Mouse (Mus musculus): ENCODE results near the gene Large1. TPM values are rescaled to one million over a fixed set of nuclear protein-coding genes. Genes with fewer than 3 reads are reported as not detected.
"Not testable (repeated sequence)": the region's sequence is repeated elsewhere in the genome, so short reads cannot be mapped to it uniquely, and the experiment has no call there.

The Large1 gene
- 10 to 100 TPM; 28.6 to 31.5 TPM for total RNA-seq (2021)
- long read RNA-seq, experiment 1, partial matches to known transcripts, result 2 of 3 reads
- long read RNA-seq, experiment 1, other reads (novel, unspliced or antisense), result 0 of 3 reads
- long read RNA-seq, experiment 2, full-length matches to known transcripts, result 15 of 30 reads
- long read RNA-seq, experiment 2, partial matches to known transcripts, result 9 of 30 reads
- long read RNA-seq, experiment 2, other reads (novel, unspliced or antisense), result 6 of 30 reads

DNA sequence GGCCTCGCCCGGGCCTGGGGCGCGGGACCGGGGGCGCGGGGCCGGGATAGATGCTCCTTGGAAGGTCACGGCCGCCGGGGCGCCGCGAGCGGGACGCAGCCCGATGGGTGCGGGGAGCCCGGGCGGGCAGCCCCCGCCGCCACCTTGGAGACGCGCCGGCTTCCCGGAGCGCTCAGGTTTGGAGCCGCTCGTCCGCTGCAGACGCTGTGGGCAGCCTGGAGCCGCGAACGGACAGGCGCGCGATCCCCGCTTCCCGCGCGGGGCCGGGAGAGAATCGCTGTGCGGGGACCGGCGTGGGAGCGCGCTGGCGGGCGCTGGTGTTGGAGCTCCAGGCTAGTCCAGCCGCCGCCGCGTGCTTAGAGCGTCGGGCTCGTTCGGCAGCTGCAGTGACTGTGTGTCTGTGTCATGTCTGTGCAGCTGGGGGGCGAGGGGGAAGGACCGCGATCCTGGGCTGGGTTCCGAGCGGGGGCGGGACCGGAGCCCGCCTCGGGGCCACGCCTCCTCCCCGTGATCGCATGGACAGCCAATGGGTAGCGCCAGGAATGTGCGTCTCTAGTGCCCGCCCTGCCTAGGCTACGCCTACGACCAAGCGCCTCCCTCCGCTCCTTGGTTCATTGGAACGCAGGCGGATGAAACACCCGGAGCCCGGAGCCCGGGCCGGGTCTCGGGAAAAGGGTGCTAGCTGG is at the start of gene Large1:
Gene Large1 (minus strand): TSS at position 433 of the 686 bp plus-strand sequence.
- peak; percentile 89 to 94 for DNase-seq (ENCODE audit: low spot score in 2 of 2)

DNA sequence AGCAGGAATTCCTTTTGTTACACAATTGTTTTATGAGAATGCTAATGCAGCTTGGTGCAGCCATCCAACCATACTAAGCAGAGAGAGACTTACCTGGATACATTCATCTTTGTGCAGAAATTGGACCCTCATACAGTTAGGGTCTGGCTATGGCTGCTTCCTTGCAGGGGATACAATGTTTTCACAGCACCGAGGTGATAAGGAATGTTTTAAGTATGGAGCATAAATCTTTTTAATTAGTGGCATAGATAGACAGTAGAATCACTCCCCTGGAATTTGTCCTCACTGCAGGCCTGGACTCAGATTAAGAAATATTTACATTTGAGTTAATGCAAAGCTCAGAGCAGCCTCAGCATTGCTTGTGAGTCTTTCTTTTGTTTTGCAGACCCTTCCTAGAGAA is 47.0 kb upstream of the Large1 start:
- DNase-seq (ENCODE audit: low spot score in 2 of 2), result no peak

DNA sequence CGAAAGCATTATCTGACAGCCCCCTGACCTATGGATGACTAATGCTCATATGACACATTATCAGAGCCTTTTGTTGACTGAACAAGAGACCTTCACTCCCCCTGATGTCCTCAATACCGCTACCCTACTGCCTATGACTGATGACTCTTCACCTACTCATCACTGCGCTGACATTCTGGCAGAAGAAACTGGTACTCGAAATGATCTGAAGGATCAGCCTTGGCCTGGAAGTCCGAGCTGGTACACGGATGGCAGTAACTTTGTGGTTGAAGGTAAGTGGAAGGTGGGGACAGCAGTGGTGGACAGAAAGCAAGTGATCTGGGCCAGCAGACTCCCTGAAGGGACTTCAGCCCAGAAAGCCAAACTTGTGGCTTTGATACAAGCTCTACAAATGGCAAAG is 19.7 kb upstream of the Large1 start:
- not testable (repeated sequence) for DNase-seq (ENCODE audit: low spot score in 2 of 2)

DNA sequence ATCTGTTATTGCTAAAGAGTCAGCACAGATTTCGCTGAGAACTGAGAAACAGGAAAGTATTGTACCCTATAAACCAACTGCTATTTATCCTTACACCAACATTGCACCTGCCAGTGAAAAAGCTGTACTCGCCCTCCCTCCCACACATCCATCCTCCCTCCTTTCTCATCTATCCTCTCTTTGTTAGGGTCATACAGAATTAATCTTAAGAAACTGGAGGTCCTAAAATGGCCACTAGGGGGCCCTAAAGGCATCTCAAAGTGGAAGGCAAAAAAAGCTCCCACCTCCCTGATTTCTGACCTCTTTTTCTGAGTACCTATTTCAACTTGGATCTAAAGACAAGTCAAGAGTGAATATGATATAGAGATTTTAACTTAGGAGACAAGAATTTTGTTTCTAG is 2.6 kb upstream of the Large1 start:
- no peak for DNase-seq (ENCODE audit: low spot score in 2 of 2)

DNA sequence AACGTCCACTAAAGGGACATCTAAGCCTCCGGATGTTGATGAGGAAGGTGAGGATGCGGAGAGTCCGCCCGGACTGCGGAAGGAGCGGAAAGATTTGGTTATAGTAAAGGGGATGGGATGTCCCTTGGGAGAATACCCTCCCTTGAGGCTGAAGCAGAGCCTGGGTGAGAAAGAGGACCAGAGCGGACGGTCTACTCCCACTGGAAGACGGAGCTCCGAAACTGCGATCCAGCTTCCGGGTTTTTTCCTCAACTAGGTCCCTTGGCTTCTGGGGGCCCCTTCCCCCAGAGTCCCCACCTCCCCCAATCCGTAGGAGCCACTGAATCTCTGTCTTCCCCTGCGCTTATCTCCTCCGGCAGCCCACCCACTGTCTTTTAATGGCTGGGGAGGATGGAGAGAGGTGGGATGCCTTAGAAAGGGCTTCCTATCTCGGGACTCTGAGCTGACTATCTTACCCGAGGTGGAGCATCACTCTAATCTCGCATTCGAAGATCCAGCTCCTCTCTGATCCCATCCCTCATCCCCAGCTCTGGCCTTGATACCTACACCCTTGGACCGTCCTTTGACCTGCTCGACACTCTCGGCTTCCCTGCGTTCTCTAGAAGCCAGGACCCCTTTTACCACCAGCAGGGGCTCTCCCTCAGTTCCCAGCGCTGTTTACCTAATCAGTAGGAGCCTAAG is 1.0 kb upstream of the Large1 start:
- DNase-seq (ENCODE audit: low spot score in 2 of 2), result peak in 1 of 2 experiments; percentile 12

DNA sequence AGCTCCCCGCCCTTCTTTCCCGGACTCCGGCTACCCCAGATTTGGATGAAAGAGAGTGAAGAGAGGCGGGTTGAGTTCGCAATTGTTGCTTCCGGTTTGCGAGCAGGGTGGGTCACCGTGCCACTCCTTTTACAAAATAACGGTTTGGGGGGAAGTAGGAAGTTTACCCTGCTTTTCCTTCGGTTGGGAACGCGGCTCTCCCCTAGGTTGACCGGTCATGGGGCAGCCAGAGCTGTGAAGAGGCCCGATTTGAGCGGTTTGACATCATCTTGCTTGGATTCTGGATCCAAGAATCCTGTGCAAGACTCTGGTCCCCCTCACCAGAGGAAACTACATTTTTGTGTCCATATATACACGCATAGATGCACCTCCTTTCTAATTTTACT is 447 bp upstream of the Large1 start:
- DNase-seq (ENCODE audit: low spot score in 2 of 2), result no peak

DNA sequence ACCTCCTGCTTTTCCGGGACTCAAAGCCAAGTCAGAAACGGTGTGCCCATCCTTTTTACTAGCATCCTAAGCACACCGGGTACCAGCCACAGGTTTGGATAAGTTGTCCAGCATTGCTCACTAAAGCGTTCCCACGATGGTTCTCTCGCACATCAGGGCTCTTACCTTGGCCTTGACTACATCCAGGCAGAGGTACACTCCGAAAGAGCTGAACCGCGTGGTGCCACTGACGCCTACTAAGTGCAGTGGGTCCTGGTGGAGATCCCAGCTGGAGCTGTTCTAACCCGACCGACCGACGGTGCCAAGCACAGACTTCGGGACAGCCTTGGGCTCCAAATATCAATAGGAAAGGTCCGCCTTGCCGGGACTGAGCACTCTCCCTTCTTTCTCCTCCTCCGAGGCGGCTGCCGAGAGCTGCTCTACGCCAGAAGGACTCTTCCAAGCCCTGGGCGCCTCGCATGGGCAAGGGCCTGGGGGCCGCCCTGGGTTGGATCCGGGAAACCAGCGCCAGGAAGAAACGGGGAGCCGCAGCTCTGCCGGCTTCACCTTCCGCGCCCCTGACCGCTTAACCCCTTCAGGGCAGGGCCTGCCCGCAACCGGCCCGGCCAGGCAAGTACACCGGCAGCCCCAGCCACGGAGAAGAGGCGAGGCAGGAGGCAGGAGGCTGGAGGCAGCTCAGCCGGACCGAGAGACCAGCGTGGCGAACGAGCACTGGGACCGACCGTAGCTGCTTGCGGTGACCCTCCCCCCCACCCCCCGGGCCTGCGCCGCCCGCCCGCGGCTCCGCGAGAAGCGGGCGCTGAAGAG is 836 bp downstream of the Large1 start:
- peak in 1 of 2 experiments; percentile 9 for DNase-seq (ENCODE audit: low spot score in 2 of 2)

DNA sequence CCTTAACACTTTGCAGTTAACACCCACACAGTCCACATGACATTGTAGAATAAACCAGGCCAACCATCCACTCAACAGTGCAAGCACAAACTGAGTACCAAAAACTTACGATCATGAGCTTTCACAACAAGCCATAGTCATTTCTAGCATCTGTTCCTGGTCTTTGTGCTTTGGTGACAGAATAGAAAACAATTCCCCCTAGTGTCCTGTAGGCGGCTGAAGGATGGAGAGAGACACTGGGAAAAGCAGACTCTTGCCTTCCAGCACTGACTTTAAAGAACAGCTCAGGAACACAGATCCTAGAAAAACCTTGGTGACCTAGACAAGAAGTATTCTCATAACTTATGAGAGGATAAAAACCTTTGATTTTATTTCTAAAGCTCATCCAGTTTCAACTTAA is 3.0 kb downstream of the Large1 start:
- no peak for DNase-seq (ENCODE audit: low spot score in 2 of 2)

DNA sequence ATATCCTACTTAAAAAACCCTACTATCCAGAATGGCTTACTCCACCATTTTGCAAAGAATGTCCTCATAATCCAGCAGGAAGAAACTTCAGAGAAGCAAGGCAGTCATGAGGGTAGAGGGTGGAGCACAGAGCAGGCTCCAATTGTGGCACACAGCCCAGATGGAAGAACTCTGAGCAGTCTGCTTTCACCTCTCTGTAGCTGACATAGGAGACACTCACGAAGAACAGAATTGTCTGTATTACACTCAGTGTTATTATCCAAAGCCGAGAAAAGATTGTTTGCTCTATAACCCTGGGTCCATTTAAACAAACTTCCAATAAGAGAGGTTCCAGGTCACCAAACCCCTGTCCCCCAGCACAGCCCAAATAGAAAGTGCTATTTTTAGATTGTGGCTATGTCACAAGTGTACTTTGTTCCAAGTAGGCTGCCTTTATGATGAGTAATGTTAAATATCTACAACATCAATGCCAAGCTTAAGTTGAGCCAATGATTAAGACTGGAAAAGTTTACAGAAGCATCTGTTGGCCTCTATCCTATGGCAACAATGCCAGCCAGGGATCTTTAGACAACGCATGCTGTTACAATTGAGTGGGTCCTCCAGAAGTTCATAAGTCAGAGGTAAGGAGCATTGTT is 10.5 kb downstream of the Large1 start:
- no peak for DNase-seq (ENCODE audit: low spot score in 2 of 2)

DNA sequence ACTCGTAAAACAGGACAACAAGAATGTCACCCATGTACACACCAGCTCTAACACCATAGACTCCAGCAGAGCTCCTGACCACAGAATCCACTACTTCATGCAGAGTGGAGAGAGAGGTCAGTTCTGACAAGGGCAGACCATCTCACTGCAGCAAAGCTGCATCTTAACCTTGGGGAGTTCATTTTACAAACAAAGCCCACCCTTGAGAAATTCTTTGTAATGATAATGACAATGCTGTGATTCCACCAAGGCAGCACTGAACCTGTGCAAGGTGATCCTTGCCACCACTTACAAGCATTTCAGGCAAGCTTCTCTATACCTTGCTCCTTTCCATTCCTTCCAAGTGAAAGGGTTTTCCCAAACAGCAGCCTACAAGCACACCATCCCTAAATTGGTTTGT is 16.5 kb downstream of the Large1 start:
- no peak for DNase-seq (ENCODE audit: low spot score in 2 of 2)

DNA sequence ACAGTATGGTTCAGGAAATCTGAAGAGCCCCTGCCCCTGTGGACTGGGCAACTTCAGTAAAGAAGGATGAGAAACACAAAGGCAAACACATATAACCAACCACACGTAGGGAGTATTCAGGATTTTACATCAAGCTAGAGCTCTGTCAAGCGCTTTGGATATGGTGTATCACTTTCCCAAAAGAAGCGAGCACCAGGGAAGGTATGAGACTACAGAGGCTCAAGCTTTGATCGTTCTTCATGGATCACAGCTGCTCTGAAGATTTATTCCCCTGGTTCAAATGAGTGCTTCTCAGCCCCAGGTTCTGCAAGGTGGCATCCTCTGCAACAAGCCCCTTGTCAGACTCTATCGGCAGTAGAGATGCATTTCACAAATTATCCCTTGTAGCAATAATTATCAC is 24.2 kb downstream of the Large1 start:
- DNase-seq (ENCODE audit: low spot score in 2 of 2), result no peak

DNA sequence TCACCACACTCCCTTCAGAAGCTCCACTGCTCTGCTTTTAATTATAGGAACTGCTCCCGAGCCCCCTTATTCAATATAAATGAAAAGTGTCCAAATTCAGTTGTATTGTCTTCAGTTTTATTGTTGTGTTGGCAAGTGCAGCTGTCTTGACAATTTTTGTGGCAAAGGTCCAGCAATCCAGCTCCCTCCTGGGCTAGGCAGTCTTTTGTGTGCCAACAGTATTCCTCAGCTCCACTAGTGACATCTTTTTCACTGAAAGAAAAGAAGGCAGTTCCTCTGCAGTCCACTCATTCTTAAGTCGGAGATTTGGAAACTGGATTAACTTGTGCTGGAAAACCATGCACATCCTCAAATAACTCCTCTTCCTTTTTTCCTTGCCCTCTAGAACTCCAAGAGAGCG is 25.3 kb downstream of the Large1 start:
- no peak for DNase-seq (ENCODE audit: low spot score in 2 of 2)

DNA sequence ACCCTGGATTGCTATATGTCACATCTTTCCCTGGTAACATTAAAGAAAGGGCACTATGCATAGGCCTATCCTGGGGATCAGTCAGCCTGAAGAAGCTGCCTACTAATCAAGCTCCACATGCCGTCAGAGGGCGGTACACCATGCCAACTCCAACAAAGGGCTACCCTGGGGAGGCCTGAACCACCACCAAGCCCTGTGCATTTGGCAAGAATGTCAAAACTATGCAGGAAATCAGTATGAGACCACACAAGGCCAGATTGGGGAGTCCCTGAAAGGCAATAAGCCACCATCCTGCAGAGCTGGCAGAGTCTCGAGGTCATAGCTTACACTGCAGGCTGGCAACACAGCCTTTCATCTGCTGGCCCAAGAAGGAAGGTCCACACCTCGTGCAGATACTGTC is 28.7 kb downstream of the Large1 start:
- DNase-seq (ENCODE audit: low spot score in 2 of 2), result no peak

DNA sequence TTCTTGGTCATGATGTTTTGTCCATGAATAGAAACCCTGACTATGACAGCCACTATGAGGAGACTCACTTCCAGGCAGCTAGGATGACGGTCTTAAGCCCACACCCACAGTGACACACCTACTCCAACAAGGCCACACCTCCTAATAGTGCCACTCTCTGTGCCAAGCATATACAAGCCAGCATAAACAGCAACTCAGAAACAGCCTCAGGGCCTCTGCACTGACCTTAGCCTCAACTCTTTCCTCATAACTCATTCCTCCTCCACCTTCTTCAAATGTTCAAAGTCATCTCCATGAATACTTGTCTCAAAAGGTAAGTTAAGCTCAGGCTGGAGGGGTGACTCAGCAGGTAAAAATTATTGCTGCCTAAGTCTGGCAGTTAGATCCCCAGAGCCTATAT is 29.7 kb downstream of the Large1 start:
- no peak for DNase-seq (ENCODE audit: low spot score in 2 of 2)

DNA sequence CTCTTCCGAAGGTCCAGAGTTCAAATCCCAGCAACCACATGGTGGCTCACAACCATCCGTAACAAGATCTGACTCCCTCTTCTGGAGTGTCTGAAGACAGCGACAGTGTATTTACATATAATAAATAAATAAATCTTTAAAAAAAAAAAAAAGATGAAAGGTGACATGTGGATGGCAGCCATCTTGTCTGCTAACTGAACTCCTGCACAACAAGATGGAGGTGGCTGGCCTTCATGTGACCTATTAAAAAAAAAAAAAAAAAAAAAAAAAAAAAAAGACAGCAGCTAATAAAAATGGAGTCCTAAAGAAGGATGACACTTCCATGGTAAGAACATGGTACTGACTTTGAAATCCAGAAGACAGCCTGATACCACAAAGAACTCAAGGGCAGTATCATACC is 33.8 kb downstream of the Large1 start:
- not testable (repeated sequence) for DNase-seq (ENCODE audit: low spot score in 2 of 2)

DNA sequence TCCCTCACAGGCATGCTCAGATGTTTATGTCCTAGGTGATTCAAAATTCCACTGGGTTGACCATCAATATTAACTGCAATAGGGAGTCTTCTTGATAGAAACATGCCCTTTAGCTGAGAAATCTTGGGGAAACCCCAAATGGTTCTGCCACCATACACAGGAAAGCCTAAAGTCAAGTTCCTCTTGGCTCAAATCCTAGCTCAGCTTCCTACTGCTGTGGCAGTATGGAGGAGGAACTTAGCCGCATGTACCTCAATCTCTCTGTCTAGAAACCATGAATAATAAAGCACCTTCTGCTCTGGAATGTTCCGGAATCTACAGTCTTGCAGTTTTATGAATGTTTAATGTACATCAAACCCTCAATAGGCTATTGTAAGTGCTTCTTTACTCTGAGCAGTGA is 39.4 kb downstream of the Large1 start:
- no peak for DNase-seq (ENCODE audit: low spot score in 2 of 2)

DNA sequence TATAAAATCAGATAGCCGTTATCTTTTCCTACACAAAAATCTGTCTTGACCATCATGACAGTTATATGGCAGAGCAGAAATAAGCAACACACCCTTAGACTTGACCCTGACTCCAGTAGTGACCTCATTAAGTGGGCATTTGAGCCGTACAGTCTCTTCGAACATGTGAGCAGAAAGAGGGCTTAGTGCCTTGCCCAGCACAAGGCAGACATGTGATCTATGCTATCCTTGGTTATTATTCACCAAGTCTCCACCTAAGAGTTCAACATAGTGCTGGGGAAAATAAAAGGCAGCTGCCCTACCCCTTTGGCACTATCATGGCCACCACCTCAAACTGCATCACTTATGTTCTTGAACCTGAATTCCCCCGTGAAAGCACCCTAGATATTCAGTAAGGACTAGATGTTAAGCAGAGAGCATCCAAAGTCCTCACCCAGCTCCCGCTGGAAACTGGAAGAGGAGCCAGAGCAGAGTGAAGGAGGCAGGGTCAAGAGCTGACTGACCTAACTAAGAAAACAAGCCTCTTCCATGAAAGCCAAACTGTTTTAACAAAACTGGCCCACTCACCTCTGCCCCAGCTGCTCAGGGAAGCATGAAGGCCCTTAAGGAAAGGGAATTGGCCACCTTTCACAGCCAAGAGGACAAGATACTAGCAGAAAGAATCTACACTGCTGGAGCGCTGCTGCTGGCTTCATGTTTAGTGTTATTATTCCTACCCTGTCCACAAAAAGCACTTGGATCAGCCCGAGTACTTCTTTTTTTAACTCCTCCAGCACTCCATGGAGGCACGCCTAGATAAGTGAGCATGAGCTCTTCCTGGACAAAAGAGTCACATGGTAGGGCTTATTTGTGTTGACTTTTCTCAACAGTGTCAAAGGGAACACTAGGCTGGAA is 40.4 kb downstream of the Large1 start:
- no peak for DNase-seq (ENCODE audit: low spot score in 2 of 2)

DNA sequence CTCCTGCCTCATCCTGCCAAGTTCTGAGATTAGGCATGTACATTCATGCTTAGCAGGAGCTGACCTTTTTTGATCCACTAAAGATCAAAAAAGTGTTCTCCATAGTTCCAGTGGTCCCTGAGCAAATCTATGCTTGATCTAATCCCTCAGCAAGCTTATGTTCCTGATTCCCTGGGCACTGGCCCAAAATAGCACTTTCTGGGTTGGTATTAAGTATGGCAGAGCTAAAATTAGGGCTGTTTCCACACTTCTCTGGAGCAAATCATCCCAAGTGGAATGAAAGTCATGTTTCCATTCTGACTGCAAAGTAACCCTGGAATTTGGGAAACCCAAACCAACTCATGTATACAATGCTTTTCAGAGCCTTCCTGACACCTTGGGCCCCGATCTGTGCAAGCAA is 42.9 kb downstream of the Large1 start:
- DNase-seq (ENCODE audit: low spot score in 2 of 2), result no peak

DNA sequence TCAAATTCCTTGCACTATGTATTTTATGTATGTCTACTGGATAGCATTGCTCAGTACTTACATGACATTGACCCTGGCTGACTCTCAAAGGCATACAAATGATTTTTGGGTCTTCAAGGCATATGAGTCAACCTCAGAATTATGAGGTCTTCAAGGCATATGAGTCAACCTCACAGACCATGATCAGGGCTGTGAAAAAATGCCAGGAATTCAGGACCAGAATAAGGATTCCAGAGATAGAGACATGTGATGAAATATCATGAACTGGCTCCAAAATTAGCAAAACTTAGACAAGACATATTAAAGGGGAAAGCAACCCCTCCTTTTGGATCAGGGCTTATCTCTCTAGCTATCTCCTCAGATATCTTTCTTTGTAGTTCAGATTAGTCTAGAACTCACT is 43.3 kb downstream of the Large1 start:
- no peak for DNase-seq (ENCODE audit: low spot score in 2 of 2)

DNA sequence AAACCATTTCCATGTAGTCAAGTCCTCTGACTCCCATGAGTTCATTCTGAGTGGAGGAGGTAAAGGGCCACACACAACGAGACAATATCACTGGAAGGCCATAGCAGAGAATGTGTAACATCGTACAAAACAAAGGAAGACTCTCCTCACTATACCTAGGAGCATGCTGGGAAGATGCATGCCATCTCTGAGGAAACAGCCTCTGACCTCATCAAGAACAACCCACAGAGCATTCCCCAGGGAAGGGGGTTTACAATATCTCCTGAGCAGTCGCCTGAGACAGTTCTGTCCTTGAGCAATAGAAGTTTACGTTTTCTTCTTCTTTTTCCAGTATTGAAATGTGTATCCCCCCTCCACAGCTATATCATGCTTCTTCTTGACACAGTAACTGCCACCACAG is 49.4 kb downstream of the Large1 start:
- no peak for DNase-seq (ENCODE audit: low spot score in 2 of 2)

All from adrenal gland, postnatal 4 days (tissue).